Mouse (Mus musculus) CD4-positive, CD25-positive, alpha-beta regulatory T cell (primary cell): Measurements from ENCODE around the gene Sh3bgrl2. TPM values are rescaled to one million over a fixed set of nuclear protein-coding genes. Genes with fewer than 3 reads are reported as not detected.

ENCODE experiments used
- polyA plus RNA-seq: library from polyadenylated mRNA; unstranded; fragments of 100-300 nt; shearing (Covaris generic); gene quantifications from one replicate; pipeline ENCODE4 v1.2.1, GENCODE M21; 2017

Gene Sh3bgrl2
- polyA plus RNA-seq: 18.7 TPM

GRCm38 (mm10) chr9:83547830-83548689 lies at the start of gene Sh3bgrl2:
Gene Sh3bgrl2 (plus strand): TSS chr9:83548327.

Other genes with a start within 250 kb of the Sh3bgrl2 start
- 8.8 TPM for gene Lca5, start 107.2 kb upstream of the Sh3bgrl2 start, polyA plus RNA-seq